Mouse (Mus musculus) limb, embryonic 11.5 days (tissue): ENCODE data around the gene Pcbp4. TPM values are rescaled to one million over a fixed set of nuclear protein-coding genes. Genes with fewer than 3 reads are reported as not detected.
"Not testable (repeated sequence)": the region's sequence is repeated elsewhere in the genome, so short reads cannot be mapped to it uniquely, and the experiment has no call there.

Experiments used
- ATAC-seq: fragments of 200-750 bp; cut with Nextera tagmentation; 2 replicates; pipeline ENCODE4 v1.8.0; 2017; ENCODE audit warnings: low read depth; ENCODE audit not compliant: insufficient number of reproducible peaks, low FRiP score, low TSS enrichment
- DNase-seq: peaks from one replicate; pipeline ENCODE4 v3.0.0-alpha.2; 2015; ENCODE audit warnings: low spot score
- H3K27ac ChIP-seq: fragments of 300-500 bp; sonication (generic); replicated peaks from 2 replicates; pipeline ENCODE4 v1.5.1; 2014; ENCODE audit warnings: low read depth, mild to moderate bottlenecking, low read length
- H3K27me3 ChIP-seq: fragments of 300-500 bp; sonication (generic); 2 replicates; pipeline ENCODE4 v1.6.1; 2014; ENCODE audit warnings: mild to moderate bottlenecking, low read length, mixed read lengths; ENCODE audit not compliant: control insufficient read depth, insufficient read depth
- H3K36me3 ChIP-seq: fragments of 300-500 bp; sonication (generic); 2 replicates; pipeline ENCODE4 v1.6.1; 2014; ENCODE audit warnings: mild to moderate bottlenecking, low read length, moderate library complexity, mixed read lengths; ENCODE audit not compliant: control insufficient read depth, insufficient read depth
- H3K4me1 ChIP-seq: fragments of 300-500 bp; sonication (generic); 2 replicates; pipeline ENCODE4 v1.6.1; 2014; ENCODE audit warnings: low read length, mixed read lengths; ENCODE audit not compliant: control insufficient read depth, insufficient read depth
- H3K4me2 ChIP-seq: fragments of 300-500 bp; sonication (generic); 2 replicates; pipeline ENCODE4 v1.6.1; 2014; ENCODE audit warnings: low read depth, mild to moderate bottlenecking, moderate library complexity; ENCODE audit not compliant: severe bottlenecking
- H3K4me3 ChIP-seq: fragments of 300-500 bp; sonication (generic); 2 replicates; pipeline ENCODE4 v1.5.1; 2014; ENCODE audit warnings: low read depth, low read length
- H3K9ac ChIP-seq: fragments of 300-500 bp; sonication (generic); 2 replicates; pipeline ENCODE4 v1.6.1; 2014; ENCODE audit warnings: mild to moderate bottlenecking, low read length
- H3K9me3 ChIP-seq: fragments of 300-500 bp; sonication (generic); 2 replicates; pipeline ENCODE4 v1.6.1; 2016; ENCODE audit warnings: low read length; ENCODE audit not compliant: control insufficient read depth
- WGBS: fragments of 180-500 bp; shearing (Covaris S2); extraction: QIAGEN DNeasy Blood & Tissue Kit; methylation state at CpG from one replicate; pipeline ENCODE4 v1.1.7; 2014; 5-methylcytosine and 5-hydroxymethylcytosine counted together
- polyA plus RNA-seq: library from polyadenylated mRNA; unstranded; fragments of >200 nt; fragmentation: Nextera tagmentation; extraction: Ambion mirVana; gene quantifications from 2 replicates; pipeline ENCODE4 v1.2.1, GENCODE M21; 2014

The Pcbp4 gene
- polyA plus RNA-seq, 1 experiment from 2014 or later = 172 TPM

DNA sequence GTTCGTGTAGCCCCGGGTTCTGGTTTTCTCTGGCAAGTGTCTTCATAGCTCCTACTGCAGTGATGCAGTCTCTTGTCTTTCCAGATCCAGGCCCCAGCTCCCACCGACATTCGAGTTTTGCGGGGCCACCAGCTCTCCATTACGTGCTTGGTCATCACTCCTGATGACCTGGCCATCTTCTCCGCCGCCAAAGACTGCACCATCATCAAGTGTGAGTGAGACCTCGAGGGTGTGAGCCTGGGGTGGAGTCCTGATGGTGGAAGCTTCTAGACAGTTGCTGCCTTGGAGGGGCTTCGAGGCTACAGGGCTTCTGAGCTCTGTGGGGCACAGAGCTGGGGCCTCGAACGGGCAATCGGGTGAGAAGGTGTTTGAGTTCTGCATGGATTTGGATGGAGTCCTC lies 28.6 kb downstream of the Pcbp4 start:
- peaks cover 8% of the 10 kb centered on the region; the same call in 1 of the 2 replicates for H3K4me1 ChIP-seq
- peaks cover 22% of the 10 kb centered on the region for H3K36me3 ChIP-seq
- no peak for DNase-seq
- H3K9me3 ChIP-seq = no peaks in the 10 kb centered on the region
- WGBS = 91% methylated on average over 13 of the region's 13 CpGs
- no peak for ATAC-seq
- H3K27ac ChIP-seq = no peak overlapping the region
- no peak overlapping the region for H3K9ac ChIP-seq
- H3K4me2 ChIP-seq = no peak overlapping the region
- H3K27me3 ChIP-seq = no peaks in the 10 kb centered on the region
- no peak overlapping the region for H3K4me3 ChIP-seq

DNA sequence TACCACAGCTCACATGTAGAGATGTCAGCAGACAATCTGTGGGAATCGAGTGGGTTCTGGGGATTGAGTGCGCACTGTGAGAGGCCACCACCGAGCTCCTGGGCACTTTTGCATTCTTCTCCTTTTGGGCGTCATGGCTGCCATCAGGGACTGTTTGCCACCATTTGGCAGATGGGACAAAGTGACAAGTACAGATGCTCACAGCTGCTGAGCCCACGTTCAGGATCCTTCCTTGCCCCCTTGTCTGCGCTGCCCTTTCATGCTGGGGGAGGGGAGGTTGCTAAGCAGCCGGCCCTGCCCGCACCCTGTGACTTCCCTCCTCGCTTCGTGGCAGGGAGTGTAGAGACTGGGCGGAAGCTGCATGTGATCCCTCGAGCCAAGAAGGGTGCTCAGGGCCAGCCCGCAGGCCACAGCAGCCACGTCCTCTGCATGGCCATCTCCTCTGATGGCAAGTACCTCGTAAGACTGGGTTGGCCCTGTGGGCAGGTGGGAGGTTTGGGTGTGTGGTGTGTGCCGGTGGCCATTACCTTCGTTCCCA lies 29.6 kb downstream of the Pcbp4 start:
- WGBS = 88% methylated on average over 17 of the region's 17 CpGs

DNA sequence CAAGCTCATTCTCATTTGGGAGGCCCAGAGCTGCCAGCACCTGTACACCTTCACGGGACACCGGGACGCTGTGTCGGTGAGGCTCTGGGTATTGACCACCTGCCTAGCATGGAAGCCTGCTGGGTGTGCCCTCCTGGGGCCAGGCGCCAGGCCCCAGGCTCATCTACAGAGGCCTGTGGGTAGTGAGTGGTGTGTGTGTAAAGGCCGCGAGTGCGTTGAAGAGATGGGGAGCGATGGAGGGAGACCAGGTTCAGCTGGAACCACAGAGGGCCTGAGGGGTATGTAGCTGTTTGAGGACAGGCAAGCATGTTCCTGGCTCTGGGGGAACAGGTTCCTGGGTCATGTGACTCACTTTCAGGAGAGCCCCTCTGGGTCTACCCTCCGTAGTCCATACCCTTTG lies 30.0 kb downstream of the Pcbp4 start:
- ATAC-seq (no peak), DNase-seq (no peak)
- 95% methylated on average over 10 of the region's 10 CpGs for WGBS
- no peaks in the 10 kb centered on the region for H3K9me3 ChIP-seq
- peaks cover 22% of the 10 kb centered on the region for H3K36me3 ChIP-seq
- no peaks in the 10 kb centered on the region for H3K27me3 ChIP-seq
- no peak overlapping the region for H3K4me3 ChIP-seq
- peaks cover 2% of the 10 kb centered on the region; the same call in 1 of the 2 replicates for H3K4me1 ChIP-seq
- no peak overlapping the region for H3K27ac ChIP-seq
- H3K9ac ChIP-seq = no peak overlapping the region
- no peak overlapping the region for H3K4me2 ChIP-seq

More for the DNA sequence above, 29.6 kb downstream of the Pcbp4 start:
- H3K9me3 ChIP-seq = no peaks in the 10 kb centered on the region
- DNase-seq = no peak
- no peak overlapping the region for H3K4me2 ChIP-seq
- peaks cover 7% of the 10 kb centered on the region; the same call in 1 of the 2 replicates for H3K4me1 ChIP-seq
- no peak overlapping the region for H3K9ac ChIP-seq
- peaks cover 22% of the 10 kb centered on the region for H3K36me3 ChIP-seq
- H3K27ac ChIP-seq = no peak overlapping the region
- H3K27me3 ChIP-seq = no peaks in the 10 kb centered on the region
- ATAC-seq = no peak
- no peak overlapping the region for H3K4me3 ChIP-seq

DNA sequence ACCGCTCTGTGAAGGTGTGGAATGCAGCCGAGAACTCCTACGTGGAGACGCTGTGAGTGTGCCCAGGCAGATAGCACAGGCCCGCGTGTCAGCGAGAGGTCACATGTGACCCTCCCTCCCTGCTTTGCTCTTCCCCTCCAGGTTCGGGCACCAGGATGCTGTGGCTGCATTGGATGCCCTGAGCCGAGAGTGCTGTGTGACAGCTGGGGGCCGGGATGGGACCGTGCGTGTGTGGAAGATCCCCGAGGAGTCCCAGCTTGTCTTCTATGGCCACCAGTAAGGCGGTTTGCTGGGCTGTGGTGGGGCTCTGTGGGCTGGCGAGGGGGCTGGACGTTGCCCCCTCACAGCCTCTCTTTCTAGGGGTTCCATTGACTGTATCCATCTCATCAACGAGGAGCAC lies 30.5 kb downstream of the Pcbp4 start:
- ATAC-seq (no peak), DNase-seq (no peak)
- H3K4me2 ChIP-seq = no peak overlapping the region
- H3K4me3 ChIP-seq = no peak overlapping the region
- no peak overlapping the region for H3K27ac ChIP-seq
- H3K27me3 ChIP-seq = no peaks in the 10 kb centered on the region
- H3K36me3 ChIP-seq = peaks cover 22% of the 10 kb centered on the region
- H3K9ac ChIP-seq = no peak overlapping the region
- H3K4me1 ChIP-seq = no peaks in the 10 kb centered on the region
- no peaks in the 10 kb centered on the region for H3K9me3 ChIP-seq
- WGBS = 92% methylated on average over 17 of the region's 17 CpGs

- no peak overlapping the region for H3K9ac ChIP-seq
- no peak for ATAC-seq
- no peak overlapping the region for H3K4me2 ChIP-seq
- H3K4me3 ChIP-seq = no peak overlapping the region
- H3K27ac ChIP-seq = no peak overlapping the region
- H3K4me1 ChIP-seq = no peaks in the 10 kb centered on the region
- WGBS = 88% methylated on average over 10 of the region's 10 CpGs
- H3K36me3 ChIP-seq = peaks cover 22% of the 10 kb centered on the region
- no peaks in the 10 kb centered on the region for H3K27me3 ChIP-seq
- DNase-seq = no peak
- H3K9me3 ChIP-seq = no peaks in the 10 kb centered on the region
Measured at GRCm38 (mm10) chr9:106485076-106485475, 32.0 kb downstream of the Pcbp4 start.

DNA sequence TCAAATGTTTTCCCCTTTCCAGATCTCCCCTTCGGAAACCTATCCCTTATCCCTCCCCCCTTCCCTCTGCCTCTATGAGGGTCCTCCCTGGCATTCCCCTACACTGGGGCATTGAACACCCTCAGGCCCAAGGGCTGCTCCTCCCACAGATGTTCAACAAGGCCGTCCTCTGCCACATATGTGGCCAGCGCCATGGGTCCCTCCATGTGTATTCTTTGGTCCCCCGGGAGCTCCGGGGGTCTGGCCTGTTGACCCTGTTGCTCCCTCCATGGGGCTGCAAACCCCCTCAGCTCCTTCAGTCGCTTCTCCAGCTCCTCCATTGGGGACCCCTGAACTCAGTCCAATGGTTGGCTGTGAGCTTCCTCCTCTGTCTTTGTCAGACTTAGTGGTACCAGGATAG lies 34.5 kb downstream of the Pcbp4 start:
- H3K9ac ChIP-seq, H3K4me3 ChIP-seq, H3K27me3 ChIP-seq, ATAC-seq, H3K4me1 ChIP-seq, H3K4me2 ChIP-seq, H3K27ac ChIP-seq, H3K9me3 ChIP-seq, DNase-seq: not testable (repeated sequence)
- 85% methylated on average over 6 of the region's 6 CpGs for WGBS
- peaks cover 16% of the 10 kb centered on the region for H3K36me3 ChIP-seq

- Histone ChIP-seq H3K36me3 (no peaks in the 10 kb centered on the region), H3K9me3 (no peaks in the 10 kb centered on the region), H3K4me3 (no peak within 1 kb of the TSS), H3K4me2 (no peak within 1 kb of the TSS), H3K4me1 (no peaks in the 10 kb centered on the region), H3K9ac (no peak within 1 kb of the TSS), H3K27ac (no peak within 1 kb of the TSS), H3K27me3 (no peaks in the 10 kb centered on the region)
- no peak for ATAC-seq
- no peak for DNase-seq
- WGBS = 96% methylated on average over 6 of the region's 6 CpGs
Measured at GRCm38 (mm10) chr9:106499667-106500066, 46.6 kb downstream of the Pcbp4 start, which contains the start of gene Iqcf1. TSS of gene Iqcf1 (plus strand) at chr9:106499967.

DNA sequence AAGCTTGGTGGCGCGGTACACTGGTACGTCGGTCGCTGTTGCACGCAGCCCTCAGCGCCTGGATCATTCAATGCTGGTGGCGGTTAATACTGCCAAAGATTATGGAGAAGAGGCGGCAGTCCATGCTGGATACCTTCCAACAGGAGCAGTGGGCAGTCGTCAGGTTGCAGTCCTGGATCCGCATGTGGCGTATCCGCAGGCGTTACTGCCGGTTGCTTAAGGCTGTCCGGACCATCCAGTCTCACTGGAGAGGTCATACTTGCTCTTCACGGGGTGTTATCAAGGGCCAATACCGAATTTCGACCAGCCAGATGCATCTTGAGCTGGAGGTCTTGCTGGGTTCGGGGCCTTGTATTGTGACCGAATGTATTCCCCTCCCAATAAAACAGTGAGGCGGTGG lies 48.8 kb downstream of the Pcbp4 start:
- Histone ChIP-seq H3K36me3 (no peaks in the 10 kb centered on the region), H3K27ac (no peak overlapping the region), H3K27me3 (no peaks in the 10 kb centered on the region), H3K4me1 (no peaks in the 10 kb centered on the region), H3K4me3 (no peak overlapping the region), H3K4me2 (no peak overlapping the region), H3K9me3 (no peaks in the 10 kb centered on the region), H3K9ac (no peak overlapping the region)
- no peak for DNase-seq
- no peak for ATAC-seq
- 88% methylated on average over 22 of the region's 22 CpGs for WGBS

DNA sequence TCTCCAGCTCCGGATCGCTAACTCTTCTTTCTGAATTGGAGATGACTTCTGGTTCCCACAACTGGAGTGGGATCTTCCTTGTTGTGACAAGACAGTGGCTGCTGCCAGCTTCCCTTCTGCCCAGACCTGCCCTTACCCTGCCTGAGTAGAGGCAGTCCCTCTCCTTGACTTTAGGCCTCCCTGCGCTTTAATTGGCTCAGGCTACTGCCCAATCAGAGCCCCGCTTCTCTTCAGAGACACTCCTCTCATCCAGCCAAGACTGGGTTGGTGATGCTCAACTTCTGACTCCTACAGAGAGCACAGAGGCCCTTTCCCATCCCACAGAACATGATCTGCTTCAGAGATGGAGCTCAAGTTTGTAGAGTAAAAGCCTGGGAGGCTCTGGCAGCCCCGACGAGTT lies 51.2 kb downstream of the Pcbp4 start:
- no peaks in the 10 kb centered on the region for H3K27me3 ChIP-seq
- DNase-seq (no peak), ATAC-seq (no peak)
- no peak overlapping the region for H3K4me3 ChIP-seq
- H3K9me3 ChIP-seq = no peaks in the 10 kb centered on the region
- 78% methylated on average over 6 of the region's 6 CpGs for WGBS
- H3K4me2 ChIP-seq = no peak overlapping the region
- no peaks in the 10 kb centered on the region for H3K4me1 ChIP-seq
- H3K27ac ChIP-seq = no peak overlapping the region
- H3K36me3 ChIP-seq = no peaks in the 10 kb centered on the region
- no peak overlapping the region for H3K9ac ChIP-seq
